Mouse (Mus musculus): ENCODE results near the gene Retreg3.

Retreg3 gene

DNA sequence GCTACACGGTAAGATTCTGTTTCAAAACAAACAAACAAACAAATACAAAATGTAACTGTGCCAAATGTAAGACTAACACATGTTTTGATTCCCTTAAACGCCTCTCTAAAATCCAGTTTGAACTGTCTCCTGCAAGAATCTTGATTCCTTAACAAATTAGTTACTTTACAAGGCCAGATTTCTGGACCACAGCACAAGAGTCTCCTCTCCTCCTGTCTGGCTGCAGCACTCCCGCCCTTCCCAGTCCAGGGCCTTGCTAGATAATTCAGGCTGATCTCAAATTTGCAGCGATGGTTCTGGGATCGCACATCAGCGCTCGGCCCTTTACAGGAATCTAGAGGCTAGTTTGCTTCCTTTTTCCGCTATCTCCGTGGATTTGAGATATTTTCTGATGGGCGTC, 38.0 kb downstream of the Retreg3 start:
- DNase-seq (ENCODE audit: extremely low spot score, low spot score), result no peak

DNA sequence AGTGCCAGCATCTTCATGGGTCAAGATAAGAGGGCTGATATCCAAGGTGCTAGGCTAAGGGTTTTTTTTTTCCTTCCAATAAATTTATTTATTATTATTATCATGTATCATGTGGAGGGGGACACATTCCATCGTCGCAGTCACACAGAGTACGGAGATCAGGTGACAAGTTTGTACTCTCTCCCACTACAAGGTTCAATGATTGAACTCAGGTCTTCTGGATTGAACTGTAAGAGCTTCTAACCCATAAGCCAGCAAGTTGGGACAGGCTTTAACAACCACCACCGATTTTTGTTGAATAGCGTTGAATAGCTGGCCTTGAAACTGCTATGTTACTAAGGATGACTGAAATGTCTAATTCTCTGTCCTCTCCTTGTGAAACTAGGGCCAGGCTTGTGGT, 39.3 kb downstream of the Retreg3 start:
- no peak for DNase-seq (ENCODE audit: extremely low spot score, low spot score)

DNA sequence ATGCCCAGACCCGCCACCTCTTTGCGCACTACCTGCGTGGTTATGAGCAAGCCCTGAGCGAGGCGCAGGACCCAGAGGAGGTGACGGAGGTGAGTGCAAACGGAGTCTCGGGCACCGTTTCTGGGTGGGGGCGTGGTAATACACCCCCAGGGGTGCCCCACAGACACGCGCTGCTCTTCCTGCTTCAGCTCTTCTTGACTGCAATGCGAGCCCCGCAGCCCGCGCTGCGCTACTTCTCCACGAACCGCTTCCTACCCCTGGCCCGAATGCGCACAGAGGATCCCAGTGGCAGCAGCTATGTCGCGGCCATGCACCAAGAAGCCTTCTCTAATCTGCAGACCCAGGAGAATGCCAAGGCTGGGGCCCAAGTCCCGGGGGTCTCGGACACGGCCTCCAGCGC, 39.9 kb downstream of the Retreg3 start:
- DNase-seq (ENCODE audit: extremely low spot score, low spot score), result no peak

DNA sequence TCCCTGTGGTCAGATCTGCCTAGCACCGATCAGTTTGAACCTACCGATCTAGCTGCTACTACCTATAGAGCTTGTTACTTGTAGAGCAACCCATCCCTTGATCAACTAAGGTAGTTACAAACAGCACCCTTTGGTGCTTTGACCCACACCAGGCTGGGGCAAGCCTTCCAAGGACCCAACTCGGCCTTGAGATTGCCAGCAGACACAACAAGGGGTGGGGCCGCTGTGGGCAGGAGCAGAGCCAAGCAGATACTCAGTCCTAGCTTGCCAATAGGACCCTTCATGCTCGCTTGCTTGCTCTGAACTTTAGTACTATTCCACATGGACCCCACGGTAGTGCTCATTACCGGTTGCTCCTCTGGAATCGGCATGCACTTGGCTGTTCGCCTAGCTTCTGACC, 41.6 kb downstream of the Retreg3 start, which contains the start of gene Hsd17b1:
Gene Hsd17b1 (plus strand): TSS at position 291 of the 400 bp plus-strand sequence.
- no peak for DNase-seq (ENCODE audit: extremely low spot score, low spot score)

DNA sequence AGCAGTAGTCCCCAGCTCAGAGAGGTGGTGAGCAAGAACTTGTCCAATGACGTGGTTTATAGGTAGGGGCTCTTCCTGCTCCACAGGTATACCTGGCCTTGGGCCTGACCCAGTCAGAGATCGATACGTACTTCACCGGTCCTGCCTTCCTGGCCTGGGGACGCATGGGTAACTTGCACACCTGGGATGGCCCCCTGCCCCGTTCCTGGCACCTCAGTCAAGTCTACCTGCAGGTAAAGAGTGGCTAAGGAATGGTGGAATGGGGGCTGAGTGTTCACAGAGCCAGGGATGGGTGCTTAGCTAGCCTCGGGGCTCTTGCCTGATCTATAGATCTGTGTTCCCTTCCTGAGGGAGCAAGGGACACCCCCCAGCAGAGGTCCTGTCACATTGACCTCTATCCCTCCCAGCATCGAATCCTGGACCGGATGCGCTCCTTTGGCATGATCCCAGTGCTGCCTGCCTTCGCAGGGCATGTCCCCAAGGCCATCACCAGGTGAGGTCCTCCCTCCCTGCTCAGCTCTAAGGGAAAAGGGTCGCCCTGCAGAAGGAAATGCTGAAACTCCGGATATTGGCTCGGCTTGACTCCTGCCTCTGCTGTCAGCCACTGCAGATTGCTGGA, 47.8 kb downstream of the Retreg3 start:
- no peak for DNase-seq (ENCODE audit: extremely low spot score, low spot score)

DNA sequence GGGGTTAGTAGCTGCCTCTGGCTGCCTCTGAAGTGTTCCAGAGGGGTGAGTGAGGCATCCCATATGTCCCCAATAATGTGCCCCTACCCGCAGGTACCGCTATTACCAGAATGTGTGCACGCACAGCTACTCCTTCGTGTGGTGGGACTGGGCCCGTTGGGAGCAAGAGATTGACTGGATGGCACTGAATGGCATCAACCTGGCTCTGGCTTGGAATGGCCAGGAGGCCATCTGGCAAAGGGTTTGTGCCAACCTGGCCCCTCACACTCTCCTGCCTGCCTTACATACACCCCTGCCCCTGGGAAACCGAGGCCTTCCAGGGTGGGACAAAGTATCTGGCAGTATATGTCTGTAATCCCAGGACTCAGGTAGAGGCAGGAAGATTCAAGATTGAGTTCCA, 48.7 kb downstream of the Retreg3 start:
- DNase-seq (ENCODE audit: extremely low spot score, low spot score), result no peak

DNA sequence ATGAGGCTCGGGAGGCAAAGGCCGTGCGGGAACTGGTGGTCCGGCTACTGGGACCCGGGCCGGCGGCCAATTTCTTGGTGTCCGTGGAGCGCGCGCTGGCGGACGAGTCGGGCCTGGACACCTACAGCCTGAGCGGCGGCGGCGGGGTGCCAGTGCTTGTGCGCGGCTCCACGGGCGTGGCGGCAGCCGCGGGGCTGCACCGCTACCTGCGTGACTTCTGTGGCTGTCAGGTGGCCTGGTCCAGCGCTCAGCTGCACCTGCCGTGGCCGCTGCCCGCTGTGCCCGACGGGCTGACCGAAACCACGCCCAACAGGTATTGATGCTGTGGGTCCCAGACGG, 49.5 kb downstream of the Retreg3 start:
- DNase-seq (ENCODE audit: extremely low spot score, low spot score), result no peak

DNA sequence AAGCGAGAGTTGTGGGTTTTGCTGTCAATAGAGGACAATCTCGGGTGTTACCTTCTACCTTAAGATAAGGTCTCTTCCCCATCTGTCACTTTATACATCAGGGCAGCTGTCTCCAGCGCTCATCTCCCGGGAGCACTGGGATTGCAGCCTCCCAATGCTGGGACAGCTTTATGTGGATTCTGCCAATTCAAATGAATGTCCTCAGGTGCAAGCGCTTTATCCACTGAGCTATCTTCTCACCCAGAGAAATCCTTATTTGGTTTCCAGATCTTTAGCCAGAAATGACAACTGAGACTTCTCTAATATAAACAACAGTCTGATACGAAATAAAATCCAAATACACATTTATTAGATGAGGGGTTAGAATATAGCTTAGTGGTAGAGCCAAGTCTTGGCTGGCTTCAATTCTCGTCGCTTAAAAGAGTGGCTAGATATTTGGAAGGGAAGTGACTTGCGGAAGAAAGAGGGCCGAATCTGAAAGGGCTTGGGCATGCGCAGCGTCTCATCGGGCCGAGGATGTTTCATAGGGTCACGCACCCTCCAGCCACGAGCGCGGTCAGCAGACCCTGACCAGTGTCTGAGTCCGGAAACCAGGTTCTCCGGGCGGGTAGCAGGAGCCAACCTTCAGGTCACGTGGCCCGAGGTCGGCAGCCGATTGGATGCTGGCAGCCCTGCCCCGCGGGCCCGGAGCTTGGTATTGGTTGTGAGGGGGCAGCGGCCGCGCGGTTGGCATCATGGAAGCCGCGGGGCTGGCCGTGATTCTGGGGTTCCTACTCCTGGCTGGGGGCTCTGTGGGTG, 50.1 kb downstream of the Retreg3 start, which contains the start of gene Naglu:
Gene Naglu (plus strand): TSS at position 622 of the 798 bp plus-strand sequence.
- peak; percentile 95 for DNase-seq (ENCODE audit: extremely low spot score, low spot score)

DNA sequence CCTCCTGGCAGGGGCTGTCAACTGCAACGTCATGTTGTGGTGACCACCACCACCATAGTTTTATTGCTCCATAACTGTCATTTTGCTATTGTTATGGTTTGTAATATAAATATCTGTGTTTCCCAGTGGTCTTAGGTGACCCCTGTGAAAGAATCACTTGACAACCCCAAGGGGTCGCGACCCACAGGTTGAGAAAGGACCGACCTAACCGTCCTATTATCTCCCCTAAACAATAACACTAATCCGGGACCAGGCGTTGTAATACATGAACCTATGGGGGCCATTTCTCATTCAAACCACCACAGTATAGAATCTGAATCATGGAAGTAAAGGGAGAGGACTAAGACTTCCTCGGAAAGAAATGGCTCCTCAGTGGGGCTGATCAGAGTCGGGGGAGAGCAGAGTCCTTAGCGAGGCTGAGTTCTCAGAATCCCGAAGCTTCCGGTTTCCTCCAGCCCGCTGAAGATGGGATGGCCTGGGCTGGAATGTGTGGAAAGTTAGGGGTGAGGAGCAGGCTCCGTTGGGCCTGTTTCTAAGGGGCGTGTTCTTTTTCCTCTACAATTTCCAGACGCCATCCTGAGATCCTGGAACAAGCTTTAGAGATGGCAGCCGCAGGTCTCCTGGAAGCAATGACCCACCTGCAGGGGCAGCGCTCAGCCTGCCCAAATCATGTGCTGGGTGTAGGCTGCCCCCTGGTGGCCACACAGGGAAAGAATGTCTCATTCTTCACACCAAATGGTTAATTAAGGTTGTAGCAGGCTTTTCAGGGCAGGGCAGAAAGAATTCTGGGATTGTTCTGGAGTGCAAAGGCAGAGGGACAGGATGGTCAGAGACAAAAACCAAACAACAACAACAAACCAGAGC, 52.9 kb downstream of the Retreg3 start:
- peak; percentile 93 for DNase-seq (ENCODE audit: extremely low spot score, low spot score)

DNA sequence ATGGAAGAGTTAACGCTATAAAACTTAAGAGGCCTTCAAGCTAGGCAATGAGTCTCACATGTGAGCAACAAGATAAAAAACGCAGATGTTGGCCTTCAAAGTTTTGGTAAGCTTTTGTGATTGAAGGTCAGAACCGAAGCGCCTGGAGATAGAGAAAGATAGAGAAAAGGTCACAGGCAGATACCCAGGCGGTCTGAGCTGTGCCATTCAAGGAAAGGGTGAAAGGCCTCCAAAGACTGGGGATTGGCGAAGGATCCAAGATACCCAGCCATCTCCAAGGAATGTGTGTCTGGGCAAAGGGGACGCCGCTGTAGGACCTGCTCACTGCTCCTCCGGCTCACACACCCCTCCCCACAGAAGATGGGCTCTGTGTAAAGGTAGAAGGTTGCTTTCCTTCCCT, 54.7 kb downstream of the Retreg3 start:
- no peak for DNase-seq (ENCODE audit: extremely low spot score, low spot score)

DNA sequence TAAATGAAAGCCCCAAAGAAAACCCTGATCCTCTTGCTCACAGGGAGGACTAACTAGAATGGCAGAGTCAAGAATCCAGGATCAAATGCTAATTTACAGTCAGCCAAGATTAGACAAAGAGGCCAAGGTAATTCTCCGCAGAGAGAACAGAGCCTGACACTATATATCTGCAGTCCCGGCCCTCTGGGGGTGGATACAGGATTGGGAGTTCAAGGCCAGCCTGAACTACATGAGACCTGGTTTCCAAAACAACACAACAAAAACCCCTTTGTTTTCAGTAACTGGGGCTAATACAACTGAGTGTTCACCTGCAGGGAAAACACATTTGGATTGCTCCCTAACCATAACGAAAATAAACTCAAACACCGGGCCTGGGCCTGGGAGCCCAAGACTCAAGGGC, 55.2 kb downstream of the Retreg3 start:
- DNase-seq (ENCODE audit: extremely low spot score, low spot score), result no peak

DNA sequence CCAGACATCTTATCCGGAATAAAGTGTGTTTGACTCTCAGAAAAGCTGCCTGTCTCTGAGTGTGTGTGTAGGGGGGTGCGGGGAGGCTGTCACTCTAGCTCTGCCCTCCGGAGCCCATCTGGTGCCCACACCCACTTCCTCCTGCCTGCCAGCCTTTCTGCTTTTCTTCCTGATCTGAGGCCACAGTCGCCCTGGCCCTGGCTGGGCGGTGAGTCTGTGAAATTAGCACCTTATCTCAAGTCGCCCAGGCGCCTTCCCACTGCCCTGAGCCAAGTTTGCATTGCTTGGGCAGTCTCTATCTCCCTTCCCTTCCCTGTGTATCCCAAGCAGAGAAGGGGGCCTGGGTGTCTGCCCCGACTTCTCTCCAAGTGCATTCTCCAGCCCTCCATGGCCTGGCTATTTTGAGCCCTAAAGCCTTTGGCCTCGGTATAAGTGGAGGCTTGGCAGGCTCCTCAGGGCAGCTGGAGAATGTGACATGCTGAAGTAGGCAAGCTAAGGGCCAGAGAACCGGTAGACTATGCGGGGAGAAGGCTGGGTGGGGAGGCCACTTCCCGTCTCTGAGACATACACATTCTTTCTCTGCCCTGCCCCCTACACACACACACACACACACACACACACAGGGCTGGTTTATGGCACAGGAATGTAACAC, 55.9 kb downstream of the Retreg3 start:
- DNase-seq (ENCODE audit: extremely low spot score, low spot score), result no peak

DNA sequence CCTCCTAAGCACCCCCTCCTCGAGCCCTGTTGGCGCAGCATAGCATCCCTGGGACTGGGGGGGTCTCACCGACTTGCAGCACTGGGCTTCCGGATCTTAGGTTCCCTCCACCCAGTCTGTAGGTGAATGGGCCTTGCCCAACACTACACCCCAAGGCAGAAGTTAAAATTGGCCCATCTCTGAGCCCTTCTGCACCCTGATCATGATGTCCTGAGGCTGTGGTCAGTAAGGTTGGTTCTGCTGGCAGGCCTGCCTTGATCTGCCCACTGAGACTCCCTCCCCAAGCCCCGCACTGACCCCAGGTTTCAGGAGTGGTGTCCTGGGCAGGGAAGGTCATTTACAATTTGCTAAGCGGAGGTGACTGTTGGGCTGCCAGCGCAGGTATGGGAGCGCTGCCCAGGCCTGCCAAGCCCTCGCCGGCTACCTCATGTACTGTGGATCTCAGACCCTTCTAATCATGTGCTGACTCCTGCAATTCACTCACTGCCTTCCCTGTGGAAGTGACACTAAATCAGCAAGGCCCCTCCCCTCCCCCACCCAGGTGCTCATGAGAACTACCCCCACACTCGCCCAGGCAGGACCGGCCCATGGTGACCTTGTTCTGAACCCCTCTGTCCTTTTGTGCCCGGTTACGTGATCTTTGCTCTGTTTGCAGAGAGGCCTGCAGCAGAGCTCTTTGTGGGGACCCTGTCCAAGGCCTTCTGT, 56.6 kb downstream of the Retreg3 start:
- no peak for DNase-seq (ENCODE audit: extremely low spot score, low spot score)

DNA sequence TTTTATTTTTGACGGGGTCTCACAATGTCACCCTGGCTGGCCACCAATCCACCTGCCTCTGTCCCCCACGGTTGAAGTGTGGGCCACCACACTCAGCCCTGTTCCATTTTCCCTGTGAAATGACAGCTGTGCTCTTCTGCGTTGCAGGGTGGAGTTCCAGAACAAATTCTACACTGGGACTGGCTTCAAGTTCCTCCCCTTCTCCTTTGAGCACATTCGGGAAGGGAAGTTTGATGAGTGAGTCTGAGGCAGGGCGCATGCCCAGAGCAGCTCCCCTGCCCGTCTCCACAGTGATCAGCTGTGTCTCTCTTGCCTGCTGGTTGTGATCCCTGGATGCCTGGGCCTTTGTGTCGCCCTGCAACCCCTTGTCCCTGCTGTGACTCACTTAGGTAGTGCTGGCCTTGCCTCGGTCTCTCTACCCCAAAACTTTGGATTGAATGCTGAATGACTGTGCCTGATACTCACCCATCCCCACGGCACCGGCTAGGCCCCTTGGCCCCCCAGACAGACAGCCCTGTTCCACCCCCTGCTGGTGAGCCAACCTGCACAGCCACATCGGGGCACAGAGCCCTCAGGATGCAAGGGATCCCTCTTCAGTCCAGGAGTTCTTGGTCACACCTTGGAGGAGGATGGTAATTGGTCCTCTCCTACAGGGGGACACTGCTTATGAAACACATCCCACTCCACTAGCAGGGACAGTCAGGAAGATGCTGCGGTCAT, 57.4 kb downstream of the Retreg3 start:
- no peak for DNase-seq (ENCODE audit: extremely low spot score, low spot score)

DNA sequence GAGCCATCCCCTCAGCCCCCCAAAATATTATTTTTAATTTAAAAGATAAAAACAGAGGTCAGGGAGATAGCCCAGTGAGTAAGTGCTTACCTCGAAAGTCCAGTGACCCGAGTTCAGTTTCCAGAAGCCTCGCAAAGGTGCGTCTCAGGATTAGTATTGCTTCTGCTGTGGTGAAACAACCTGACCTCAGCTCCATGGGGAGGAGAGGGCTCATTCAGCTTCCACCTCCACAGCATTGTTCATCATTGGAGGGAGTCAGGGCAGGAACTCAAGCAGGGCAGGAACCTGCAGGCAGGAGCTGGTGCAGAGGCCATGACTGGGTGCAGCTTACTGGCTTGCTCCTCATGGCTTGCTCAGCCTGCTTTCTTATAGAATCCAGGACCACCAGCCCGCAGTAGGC, 58.6 kb downstream of the Retreg3 start:
- DNase-seq (ENCODE audit: extremely low spot score, low spot score), result no peak

DNA sequence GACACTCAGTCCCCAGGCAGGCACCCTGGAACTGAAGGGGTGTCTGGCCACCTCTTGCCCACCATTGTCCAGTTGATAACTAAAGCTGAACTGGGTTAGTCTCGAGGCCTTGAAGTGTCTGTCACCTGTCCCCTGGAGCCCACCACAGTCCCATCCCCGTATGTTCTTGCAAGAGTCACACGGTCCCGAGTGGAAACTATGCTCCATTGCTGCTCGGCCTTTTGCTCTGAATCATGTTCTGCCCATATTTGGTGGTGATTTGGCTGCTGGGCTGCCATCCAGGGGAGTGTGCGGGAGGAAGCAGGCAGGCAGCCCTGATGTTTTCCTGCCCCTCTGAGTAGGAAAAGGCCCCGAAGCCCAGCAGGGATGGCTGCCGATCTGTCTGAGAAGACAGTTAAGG, 59.6 kb downstream of the Retreg3 start:
- no peak for DNase-seq (ENCODE audit: extremely low spot score, low spot score)

DNA sequence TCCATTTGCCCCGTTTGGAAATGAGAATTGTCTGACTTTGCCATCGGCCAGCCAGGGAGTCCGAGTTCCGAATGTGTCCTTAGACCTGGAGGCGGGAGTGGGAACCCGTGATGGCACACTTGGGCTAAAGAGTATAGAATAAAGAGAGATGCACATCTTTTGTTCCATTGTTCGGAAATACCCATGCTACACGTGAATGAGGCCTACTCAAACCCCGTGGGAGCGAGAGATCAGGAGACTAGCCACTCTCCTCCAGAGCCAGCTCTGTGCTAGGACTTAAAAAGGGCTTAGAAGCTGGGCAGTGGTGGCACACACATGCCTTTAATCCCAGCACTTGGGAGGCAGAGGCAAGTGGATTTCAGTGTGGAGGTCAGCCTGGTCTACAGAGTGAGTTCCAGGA, 60.2 kb downstream of the Retreg3 start:
- no peak for DNase-seq (ENCODE audit: extremely low spot score, low spot score)

DNA sequence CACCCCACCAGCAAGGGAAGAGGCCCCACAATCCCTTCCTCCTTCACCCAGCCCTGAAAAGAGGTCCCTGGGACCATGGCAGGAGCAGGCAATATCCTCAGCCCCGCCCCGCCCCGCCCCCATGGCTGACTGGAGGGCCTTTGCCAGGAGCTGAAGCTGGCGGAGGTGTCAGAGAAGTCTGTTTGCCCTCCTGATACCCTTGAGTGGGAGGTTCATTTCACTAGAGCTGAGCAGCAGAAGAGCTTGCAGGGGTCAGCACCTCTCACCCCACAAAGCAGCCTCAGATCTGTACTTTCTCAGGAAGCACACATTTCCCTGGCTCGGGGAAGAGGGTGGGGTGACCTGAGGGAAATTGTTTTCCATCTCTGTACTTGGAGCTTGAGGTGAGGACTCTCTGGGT, 61.0 kb downstream of the Retreg3 start:
- no peak for DNase-seq (ENCODE audit: extremely low spot score, low spot score)

DNA sequence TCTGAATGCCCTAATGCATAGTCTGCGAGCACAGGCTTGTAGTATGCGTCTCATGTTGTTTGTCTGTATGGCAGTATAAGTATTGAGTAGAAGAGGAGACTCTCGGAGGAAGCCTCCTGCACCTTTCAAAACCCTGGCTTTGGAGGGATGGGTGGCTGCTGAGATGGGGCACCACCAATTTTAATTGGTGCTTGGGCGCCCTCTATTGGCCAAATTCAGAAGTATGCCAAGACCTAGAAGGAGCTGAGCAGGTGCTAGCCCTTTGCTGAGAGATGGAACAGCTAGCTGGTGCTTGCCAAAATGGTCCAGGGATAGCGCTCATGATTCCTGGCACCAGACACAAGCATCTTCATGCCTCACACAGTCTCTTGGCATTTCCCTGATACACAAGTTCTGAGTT, 61.8 kb downstream of the Retreg3 start:
- DNase-seq (ENCODE audit: extremely low spot score, low spot score), result peak; percentile 83

DNA sequence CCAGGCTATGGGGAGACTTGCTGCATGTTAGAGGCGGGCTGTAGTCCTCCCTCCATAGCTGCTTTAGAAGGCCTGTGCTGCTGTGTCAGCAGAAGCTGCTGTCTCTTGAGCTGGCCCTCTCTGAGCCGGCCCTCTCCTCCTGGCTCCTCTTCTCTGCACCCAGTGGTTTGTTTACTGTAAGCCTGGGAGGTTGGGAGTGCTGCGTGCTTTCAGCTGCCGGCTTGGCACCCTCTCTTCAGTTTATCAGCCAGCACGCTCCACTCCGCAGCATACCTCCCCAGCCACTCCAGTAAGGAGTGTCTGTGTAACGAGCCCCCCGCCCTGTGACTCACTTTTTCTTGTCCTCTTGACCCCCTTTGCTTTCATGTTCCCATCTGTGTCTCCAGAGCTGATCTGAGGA, 62.8 kb downstream of the Retreg3 start:
- no peak for DNase-seq (ENCODE audit: extremely low spot score, low spot score)
